Mouse (Mus musculus): ENCODE data around the gene Metap1. TPM values are rescaled to one million over a fixed set of nuclear protein-coding genes. Genes with fewer than 3 reads are reported as not detected.

Gene Metap1
- 47.7 and 49.9 TPM in 2 replicates for polyA plus RNA-seq (2015; fragmentation: Nextera tagmentation; extraction: Ambion mirVana)

- Histone ChIP-seq H3K4me1 (replicated peaks) (peaks cover 15% of the 10 kb centered on the region), H3K4me3 (peak within 1 kb of the TSS; percentile 86), H3K9ac (peak within 1 kb of the TSS; percentile 89), H3K36me3 (peaks cover 15% of the 10 kb centered on the region), H3K27ac (peak within 1 kb of the TSS; percentile 87), H3K27me3 (no peaks in the 10 kb centered on the region), H3K9me3 (no peaks in the 10 kb centered on the region; the same call in 1 of the 2 replicates), H3K4me2 (peak within 1 kb of the TSS; percentile 73)
- WGBS = 1% methylated on average over 34 of the region's 65 CpGs
- peak; percentile 98 for ATAC-seq (ENCODE audit: low FRiP score)
These were observed at the start of gene Metap1 for GRCm38 (mm10) chr3:138489327-138490033. Metap1 (minus strand) TSS chr3:138489515.

GRCm38 (mm10) chr3:138536031-138536430 is 46.7 kb upstream of the Metap1 start:
- 98% methylated on average over 2 of the region's 2 CpGs for WGBS
- peaks cover 11% of the 10 kb centered on the region for H3K4me1 ChIP-seq (replicated peaks)
- no peak overlapping the region for H3K27ac ChIP-seq
- H3K9ac ChIP-seq = no peak overlapping the region
- no peaks in the 10 kb centered on the region for H3K9me3 ChIP-seq
- no peak for ATAC-seq (ENCODE audit: low FRiP score)
- H3K36me3 ChIP-seq = peaks cover 8% of the 10 kb centered on the region
- no peaks in the 10 kb centered on the region for H3K27me3 ChIP-seq
- H3K4me2 ChIP-seq = no peak overlapping the region
- no peak overlapping the region for H3K4me3 ChIP-seq

- no peak overlapping the region for H3K4me3 ChIP-seq
- no peaks in the 10 kb centered on the region for H3K9me3 ChIP-seq
- peaks cover 8% of the 10 kb centered on the region for H3K36me3 ChIP-seq
- H3K4me2 ChIP-seq = no peak overlapping the region
- 81% methylated on average over 2 of the region's 2 CpGs for WGBS
- no peak overlapping the region for H3K27ac ChIP-seq
- H3K9ac ChIP-seq = no peak overlapping the region
- no peaks in the 10 kb centered on the region for H3K27me3 ChIP-seq
- peaks cover 29% of the 10 kb centered on the region for H3K4me1 ChIP-seq (replicated peaks)
- no peak for ATAC-seq (ENCODE audit: low FRiP score)
These were observed 43.4 kb upstream of the Metap1 start for GRCm38 (mm10) chr3:138532764-138533163.

- H3K4me1 ChIP-seq (replicated peaks) = peaks cover 29% of the 10 kb centered on the region
- 59% methylated on average over 12 of the region's 12 CpGs for WGBS
These were observed 42.3 kb upstream of the Metap1 start for GRCm38 (mm10) chr3:138531479-138532181.

GRCm38 (mm10) chr3:138530578-138531478 is 41.5 kb upstream of the Metap1 start:
- Histone ChIP-seq H3K27ac (no peak overlapping the region), H3K9ac (no peak overlapping the region), H3K27me3 (no peaks in the 10 kb centered on the region), H3K36me3 (peaks cover 2% of the 10 kb centered on the region; the same call in 1 of the 2 replicates), H3K4me3 (no peak overlapping the region), H3K4me2 (no peak overlapping the region), H3K9me3 (no peaks in the 10 kb centered on the region), H3K4me1 (replicated peaks) (peaks cover 36% of the 10 kb centered on the region)
- 83% methylated on average over 8 of the region's 8 CpGs for WGBS
- no peak for ATAC-seq (ENCODE audit: low FRiP score)

More at GRCm38 (mm10) chr3:138531479-138532181, 42.3 kb upstream of the Metap1 start:
- H3K9ac ChIP-seq = no peak overlapping the region
- H3K9me3 ChIP-seq = no peaks in the 10 kb centered on the region
- peaks cover 8% of the 10 kb centered on the region for H3K36me3 ChIP-seq
- H3K27me3 ChIP-seq = no peaks in the 10 kb centered on the region
- ATAC-seq (ENCODE audit: low FRiP score) = no peak
- H3K4me2 ChIP-seq = no peak overlapping the region
- no peak overlapping the region for H3K4me3 ChIP-seq
- no peak overlapping the region for H3K27ac ChIP-seq

GRCm38 (mm10) chr3:138528265-138528664 is 39.0 kb upstream of the Metap1 start:
- H3K27ac ChIP-seq = peak overlapping the region; percentile 98
- peak overlapping the region; percentile 96 for H3K4me3 ChIP-seq
- H3K27me3 ChIP-seq = no peaks in the 10 kb centered on the region
- WGBS = 2% methylated on average over 16 of the region's 16 CpGs
- peak overlapping the region; percentile 92 for H3K9ac ChIP-seq
- no peaks in the 10 kb centered on the region for H3K9me3 ChIP-seq
- peaks cover 37% of the 10 kb centered on the region for H3K4me1 ChIP-seq (replicated peaks)
- H3K4me2 ChIP-seq = peak overlapping the region; percentile 68
- no peaks in the 10 kb centered on the region for H3K36me3 ChIP-seq
- ATAC-seq (ENCODE audit: low FRiP score) = no peak

GRCm38 (mm10) chr3:138527667-138528231 is 38.4 kb upstream of the Metap1 start:
- Histone ChIP-seq H3K27ac (peak overlapping the region; percentile 98), H3K9ac (peak overlapping the region; percentile 92), H3K4me2 (peak overlapping the region; percentile 68), H3K9me3 (no peaks in the 10 kb centered on the region), H3K4me3 (peak overlapping the region; percentile 96), H3K36me3 (no peaks in the 10 kb centered on the region), H3K27me3 (no peaks in the 10 kb centered on the region), H3K4me1 (replicated peaks) (peaks cover 37% of the 10 kb centered on the region)
- under 1% methylated on average over 44 of the region's 64 CpGs for WGBS
- ATAC-seq (ENCODE audit: low FRiP score) = peak; percentile 85

- no peaks in the 10 kb centered on the region for H3K36me3 ChIP-seq
- H3K9me3 ChIP-seq = no peaks in the 10 kb centered on the region
- H3K4me2 ChIP-seq = peak overlapping the region; percentile 78
- H3K9ac ChIP-seq = peak overlapping the region; percentile 92
- under 1% methylated on average over 81 of the region's 85 CpGs for WGBS
- peak; percentile 93 for ATAC-seq (ENCODE audit: low FRiP score)
- H3K27ac ChIP-seq = peak overlapping the region; percentile 98
- H3K27me3 ChIP-seq = no peaks in the 10 kb centered on the region
- peaks cover 33% of the 10 kb centered on the region for H3K4me1 ChIP-seq (replicated peaks)
- H3K4me3 ChIP-seq = peak overlapping the region; percentile 96
These were observed 37.8 kb upstream of the Metap1 start for GRCm38 (mm10) chr3:138526916-138527666.

GRCm38 (mm10) chr3:138526073-138526915 is 37.0 kb upstream of the Metap1 start, which contains the start of gene Eif4e:
Eif4e (plus strand) TSS chr3:138526179.
- Histone ChIP-seq H3K4me2 (peak within 1 kb of the TSS; percentile 78), H3K27ac (peak within 1 kb of the TSS; percentile 83), H3K36me3 (no peaks in the 10 kb centered on the region), H3K27me3 (no peaks in the 10 kb centered on the region), H3K9me3 (no peaks in the 10 kb centered on the region), H3K4me3 (peak within 1 kb of the TSS; percentile 96), H3K4me1 (replicated peaks) (peaks cover 26% of the 10 kb centered on the region), H3K9ac (peak within 1 kb of the TSS; percentile 69)
- peak; percentile 44 for ATAC-seq (ENCODE audit: low FRiP score)
- WGBS = under 1% methylated on average over 39 of the region's 39 CpGs

- 54% methylated on average over 8 of the region's 8 CpGs for WGBS
- Histone ChIP-seq H3K27me3 (no peaks in the 10 kb centered on the region), H3K4me1 (replicated peaks) (peaks cover 22% of the 10 kb centered on the region), H3K4me2 (peak overlapping the region; percentile 78; the same call in 1 of the 2 replicates), H3K4me3 (no peak overlapping the region), H3K36me3 (no peaks in the 10 kb centered on the region), H3K9ac (no peak overlapping the region), H3K9me3 (no peaks in the 10 kb centered on the region), H3K27ac (no peak overlapping the region)
- ATAC-seq (ENCODE audit: low FRiP score) = no peak
These were observed 36.2 kb upstream of the Metap1 start for GRCm38 (mm10) chr3:138525494-138525893.

Measured in hindbrain, embryonic 13.5 days (tissue).